Mouse (Mus musculus) olfactory bulb, adult 2 months (tissue): ENCODE data around the gene Gm48551.

Experiments used
- CTCF ChIP-seq: fragments of 200-500 bp; IDR thresholded peaks from 2 replicates; pipeline ENCODE4 v1.5.1; 2012; ENCODE audit warnings: low read depth, mild to moderate bottlenecking, low read length, moderate library complexity; ENCODE audit not compliant: insufficient read depth
- POLR2A ChIP-seq: fragments of 200-500 bp; IDR thresholded peaks from 2 replicates; pipeline ENCODE4 v1.6.1; 2012; ENCODE audit warnings: mild to moderate bottlenecking, low read depth, low read length, moderate library complexity; ENCODE audit not compliant: insufficient read depth

- TF ChIP-seq POLR2A = 0 out of 2 replicates have a peak, but pooled peaks have one; percentile 24
- no peak for TF ChIP-seq CTCF
These were observed 33.3 kb downstream of the Gm48551 start for GRCm38 (mm10) chr10:81417227-81418215.
